Mouse (Mus musculus) kidney, adult 2 months (tissue): ENCODE data around the gene Ppp3cb.

Experiments used
- CTCF ChIP-seq: fragments of 200-500 bp; conservative IDR thresholded peaks from 2 replicates; pipeline ENCODE4 v1.5.1; 2011; ENCODE audit warnings: low read depth, mild to moderate bottlenecking, control low read depth, low read length, moderate library complexity, mixed read lengths; ENCODE audit not compliant: insufficient read depth, insufficient read length
- POLR2A ChIP-seq: fragments of 200-500 bp; IDR thresholded peaks from one replicate; pipeline ENCODE4 v1.6.1; 2011; ENCODE audit warnings: low read depth, low read length, control low read depth

GRCm38 (mm10) chr14:20499982-20500381, 46.4 kb downstream of the Ppp3cb start:
- TF ChIP-seq CTCF (no peak), POLR2A (no peak)
